Mouse (Mus musculus) E14TG2a.4 (cell line): ENCODE measurements around the gene Htr6.

Experiments used
- CTCF ChIP-seq: conservative IDR thresholded peaks from 2 replicates; pipeline ENCODE4 v1.5.1; 2014; ENCODE audit warnings: low read length
- POU5F1 ChIP-seq: IDR thresholded peaks from 2 replicates; pipeline ENCODE4 v1.6.1; 2014; ENCODE audit warnings: low read length, borderline replicate concordance

DNA sequence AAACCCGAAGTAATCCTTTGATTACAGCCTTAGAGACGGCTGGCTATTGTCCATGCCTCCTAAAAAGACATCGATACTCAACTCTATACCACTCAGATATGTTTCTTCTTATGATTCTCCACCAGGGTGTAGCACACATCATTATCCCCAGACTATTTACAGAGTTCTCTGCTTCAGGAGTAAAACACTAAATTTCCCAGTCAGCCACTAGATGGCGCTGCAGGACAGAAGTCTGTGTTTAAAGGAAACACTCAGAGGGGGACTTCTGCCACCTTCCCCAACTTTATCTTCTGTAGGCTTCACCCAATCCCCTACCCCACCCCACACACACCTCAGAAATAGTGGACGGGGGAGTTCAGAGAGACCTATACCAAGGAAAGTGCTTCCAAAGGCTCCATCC lies 10.7 kb upstream of the Htr6 start:
- TF ChIP-seq CTCF (peak; percentile 56), POU5F1 (no peak)
